Mouse (Mus musculus): ENCODE measurements around the gene Hist1h3b.
"Not testable (repeated sequence)": the region's sequence is repeated elsewhere in the genome, so short reads cannot be mapped to it uniquely, and the experiment has no call there.

Gene Hist1h3b

DNA sequence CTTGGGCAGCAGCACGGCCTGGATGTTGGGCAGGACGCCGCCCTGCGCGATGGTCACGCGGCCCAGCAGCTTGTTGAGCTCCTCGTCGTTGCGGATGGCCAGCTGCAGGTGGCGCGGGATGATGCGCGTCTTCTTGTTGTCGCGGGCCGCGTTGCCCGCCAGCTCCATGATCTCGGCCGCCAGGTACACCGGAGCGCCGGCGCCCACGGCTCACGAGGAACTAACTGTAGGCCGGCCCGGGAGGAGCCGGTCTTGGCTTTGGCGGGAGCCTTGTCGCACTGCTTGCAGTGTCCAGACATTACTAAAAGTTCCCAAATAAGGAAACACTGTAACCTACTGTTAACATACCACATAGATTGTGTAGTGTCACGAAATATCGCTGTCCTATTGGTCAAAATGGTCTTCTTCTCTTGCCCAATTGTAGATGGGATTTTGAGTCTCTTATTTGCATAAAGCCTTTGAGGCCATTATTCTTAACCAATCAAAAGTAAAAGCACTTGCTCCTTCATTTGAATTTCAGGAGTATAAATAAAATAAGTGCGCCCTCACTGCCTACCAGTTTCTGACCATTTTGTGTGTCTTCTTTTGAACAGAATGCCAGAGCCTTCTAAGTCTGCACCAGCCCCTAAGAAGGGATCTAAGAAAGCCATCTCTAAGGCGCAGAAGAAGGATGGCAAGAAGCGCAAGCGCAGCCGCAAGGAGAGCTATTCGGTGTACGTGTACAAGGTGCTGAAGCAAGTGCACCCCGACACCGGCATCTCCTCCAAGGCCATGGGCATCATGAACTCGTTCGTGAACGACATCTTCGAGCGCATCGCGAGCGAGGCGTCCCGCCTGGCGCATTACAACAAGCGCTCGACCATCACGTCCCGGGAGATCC is 5.6 kb upstream of the Hist1h3b start, which contains the start of gene Hist1h2bb:
Gene Hist1h2bb (plus strand): TSS at position 534 of the 880 bp plus-strand sequence.
- not testable (repeated sequence) for TF ChIP-seq GATA4 (IDR thresholded peaks at IDR 0.05; ENCODE audit: insufficient replicate concordance, low read length)

GRCm38 (mm10) chr13:23747081-23747891 is 4.8 kb upstream of the Hist1h3b start:
- no peak for TF ChIP-seq GATA4 (IDR thresholded peaks at IDR 0.05; ENCODE audit: insufficient replicate concordance, low read length)

DNA sequence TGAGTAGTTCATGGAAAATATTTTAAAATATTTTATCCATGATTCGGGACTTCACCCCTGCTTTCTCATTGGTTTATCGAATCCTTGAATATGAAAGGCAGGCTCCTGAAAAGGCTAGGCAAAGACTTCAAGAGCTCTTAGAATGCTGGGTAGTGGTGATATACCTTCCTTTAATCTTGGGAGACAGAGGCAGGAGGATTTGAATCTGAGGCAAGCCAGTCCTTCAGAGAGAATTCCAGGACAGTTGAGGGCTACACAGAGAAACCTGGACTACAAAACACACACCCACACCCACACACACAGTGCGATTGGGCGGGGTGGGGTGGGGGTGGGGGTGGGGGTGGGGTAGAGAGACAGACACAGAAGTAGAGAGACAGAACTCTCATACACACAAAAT is 4.2 kb upstream of the Hist1h3b start:
- TF ChIP-seq GATA4 (IDR thresholded peaks at IDR 0.05; ENCODE audit: insufficient replicate concordance, low read length) = no peak

DNA sequence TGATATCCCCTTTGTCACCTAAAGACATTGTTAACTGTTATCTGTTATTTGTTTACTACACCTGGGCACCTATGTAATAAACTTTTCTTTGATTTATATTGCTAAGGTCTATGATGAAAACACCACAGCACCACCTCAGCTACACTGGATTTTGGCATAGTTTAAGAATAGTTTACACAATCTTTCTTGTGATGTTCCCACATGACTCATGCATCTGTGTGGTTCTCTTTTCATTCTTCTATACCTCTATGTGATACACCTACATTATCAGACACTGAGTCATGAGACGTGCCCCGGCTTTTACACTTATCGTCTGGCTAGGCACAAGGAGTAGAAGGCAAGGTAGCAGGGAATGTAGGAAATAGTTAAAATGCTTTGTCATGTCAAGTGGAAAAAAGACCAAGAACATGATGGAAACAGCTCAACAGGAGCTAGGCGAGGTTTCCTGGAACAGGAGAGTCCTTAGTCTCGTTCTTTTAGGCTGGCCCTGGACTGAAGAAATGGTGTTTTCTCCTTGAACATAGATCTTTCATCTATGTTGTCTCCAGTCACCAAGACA is 2.4 kb upstream of the Hist1h3b start:
- no peak for TF ChIP-seq GATA4 (IDR thresholded peaks at IDR 0.05; ENCODE audit: insufficient replicate concordance, low read length)

- TF ChIP-seq GATA4 (IDR thresholded peaks at IDR 0.05; ENCODE audit: insufficient replicate concordance, low read length) = not testable (repeated sequence)
Measured at GRCm38 (mm10) chr13:23750839-23751477, 1.1 kb upstream of the Hist1h3b start, which contains the start of gene Hist1h2ab. Gene Hist1h2ab (plus strand): TSS chr13:23751126.

DNA sequence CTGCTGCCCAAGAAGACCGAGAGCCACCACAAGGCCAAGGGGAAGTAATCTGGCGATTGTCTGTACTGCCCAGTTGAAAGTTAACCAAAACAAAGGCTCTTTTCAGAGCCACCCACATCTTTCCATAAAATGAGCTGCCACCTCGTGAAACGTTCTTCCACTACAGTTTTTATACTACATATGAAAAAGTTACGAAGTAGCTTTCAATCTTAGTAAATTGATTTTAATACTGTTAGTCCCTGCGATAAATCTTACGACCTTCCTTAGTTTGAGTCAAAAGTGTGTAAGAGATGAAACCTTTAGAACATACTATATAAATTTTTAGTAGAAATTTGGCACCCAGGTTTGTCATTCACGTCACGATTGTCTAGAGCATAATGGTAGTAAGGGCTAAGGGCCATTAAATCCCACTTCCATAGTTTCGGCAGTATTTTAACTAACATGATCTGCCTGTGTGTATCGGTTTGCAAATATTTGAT is 550 bp upstream of the Hist1h3b start:
- no peak for TF ChIP-seq GATA4 (IDR thresholded peaks at IDR 0.05; ENCODE audit: insufficient replicate concordance, low read length)

GRCm38 (mm10) chr13:23752742-23753172 is 690 bp downstream of the Hist1h3b start:
- no peak for TF ChIP-seq GATA4 (IDR thresholded peaks at IDR 0.05; ENCODE audit: insufficient replicate concordance, low read length)

- no peak for TF ChIP-seq GATA4 (IDR thresholded peaks at IDR 0.05; ENCODE audit: insufficient replicate concordance, low read length)
Measured at GRCm38 (mm10) chr13:23753314-23754078, 1.4 kb downstream of the Hist1h3b start.

- no peak for TF ChIP-seq GATA4 (IDR thresholded peaks at IDR 0.05; ENCODE audit: insufficient replicate concordance, low read length)
Measured at GRCm38 (mm10) chr13:23755000-23755399, 2.9 kb downstream of the Hist1h3b start.

DNA sequence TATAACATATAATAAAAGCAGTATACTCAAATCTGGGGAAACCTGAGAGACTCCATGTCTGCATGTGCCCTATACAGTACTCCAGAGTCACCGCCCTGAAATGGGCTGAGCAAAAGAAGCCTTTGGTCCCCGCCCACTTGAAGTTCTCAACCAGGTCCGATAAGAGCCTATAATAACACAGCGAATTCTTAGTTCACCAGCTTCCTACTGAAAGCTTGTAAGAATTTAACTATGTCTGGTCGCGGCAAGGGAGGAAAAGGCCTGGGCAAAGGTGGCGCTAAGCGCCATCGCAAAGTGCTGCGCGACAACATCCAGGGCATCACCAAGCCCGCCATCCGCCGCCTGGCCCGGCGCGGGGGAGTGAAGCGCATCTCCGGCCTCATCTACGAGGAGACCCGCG is 4.7 kb downstream of the Hist1h3b start, which contains the start of gene Hist1h4b:
Gene Hist1h4b (plus strand): TSS at position 224 of the 400 bp plus-strand sequence.
- no peak for TF ChIP-seq GATA4 (IDR thresholded peaks at IDR 0.05; ENCODE audit: insufficient replicate concordance, low read length)

DNA sequence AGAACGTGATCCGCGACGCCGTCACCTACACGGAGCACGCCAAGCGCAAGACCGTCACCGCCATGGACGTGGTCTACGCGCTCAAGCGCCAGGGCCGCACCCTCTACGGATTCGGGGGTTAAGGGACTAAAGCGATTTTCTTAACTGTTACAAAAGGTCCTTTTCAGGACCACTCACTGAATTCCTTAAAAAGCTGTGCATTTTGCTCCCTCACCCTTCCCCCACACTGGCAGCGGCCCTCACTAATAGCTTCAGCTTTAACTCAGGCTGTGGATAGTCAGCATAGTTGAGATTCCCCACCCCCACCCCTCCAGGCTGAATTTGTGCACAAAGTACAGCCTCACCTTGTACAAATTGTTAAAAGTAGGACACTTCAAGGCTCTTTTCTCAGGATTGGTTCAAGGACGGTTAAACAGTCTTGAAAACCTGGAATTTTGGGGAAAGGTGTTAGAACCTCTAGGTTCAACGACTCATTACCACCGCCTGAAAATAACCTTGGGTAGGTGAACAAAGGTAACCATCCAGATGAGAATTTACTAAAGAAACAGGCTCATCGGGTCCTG is 5.2 kb downstream of the Hist1h3b start:
- TF ChIP-seq GATA4 (IDR thresholded peaks at IDR 0.05; ENCODE audit: insufficient replicate concordance, low read length) = no peak

GRCm38 (mm10) chr13:23757921-23758320 is 5.9 kb downstream of the Hist1h3b start:
- no peak for TF ChIP-seq GATA4 (IDR thresholded peaks at IDR 0.05; ENCODE audit: insufficient replicate concordance, low read length)

GRCm38 (mm10) chr13:23759251-23759771 is 7.2 kb downstream of the Hist1h3b start:
- TF ChIP-seq GATA4 (IDR thresholded peaks at IDR 0.05; ENCODE audit: insufficient replicate concordance, low read length) = no peak

GRCm38 (mm10) chr13:23759916-23760239 is 7.8 kb downstream of the Hist1h3b start:
- TF ChIP-seq GATA4 (IDR thresholded peaks at IDR 0.05; ENCODE audit: insufficient replicate concordance, low read length) = no peak
